Mouse (Mus musculus) lung, adult 2 months (tissue): Measurements from ENCODE around the gene Ren1.

Experiments used
- CTCF ChIP-seq: fragments of 200-500 bp; IDR thresholded peaks from 2 replicates; pipeline ENCODE4 v1.5.1; 2011; ENCODE audit warnings: mild to moderate bottlenecking, low read length, control low read depth; ENCODE audit not compliant: insufficient read depth
- POLR2A ChIP-seq: fragments of 200-500 bp; IDR thresholded peaks from 2 replicates; pipeline ENCODE4 v1.6.1; 2011; ENCODE audit warnings: low read depth, mild to moderate bottlenecking, control low read depth, low read length, borderline replicate concordance; ENCODE audit errors: extremely low read depth

- peak; percentile 99 for TF ChIP-seq CTCF
- TF ChIP-seq POLR2A = no peak
Observed at GRCm38 (mm10) chr1:133353371-133353809, 3.1 kb downstream of the Ren1 start.
